Mouse (Mus musculus): ENCODE measurements at regions not wholly inside any gene's neighbourhood (a gene's known extent, or its start where the extent isn't known, plus 50 kb on each side); places are given as distances from the start of the nearest gene placed in this dataset.

GRCm38 (mm10) chr10:125902668-125903067 lies 63.3 kb upstream of the Lrig3 start:
- TF ChIP-seq FLI1 (IDR thresholded peaks at IDR 0.05; ENCODE audit: low read length) (no peak), GATA1 (IDR thresholded peaks at IDR 0.05; ENCODE audit: borderline replicate concordance, low read length) (no peak)
